Mouse (Mus musculus): ENCODE data around the gene Iqcf6.

DNA sequence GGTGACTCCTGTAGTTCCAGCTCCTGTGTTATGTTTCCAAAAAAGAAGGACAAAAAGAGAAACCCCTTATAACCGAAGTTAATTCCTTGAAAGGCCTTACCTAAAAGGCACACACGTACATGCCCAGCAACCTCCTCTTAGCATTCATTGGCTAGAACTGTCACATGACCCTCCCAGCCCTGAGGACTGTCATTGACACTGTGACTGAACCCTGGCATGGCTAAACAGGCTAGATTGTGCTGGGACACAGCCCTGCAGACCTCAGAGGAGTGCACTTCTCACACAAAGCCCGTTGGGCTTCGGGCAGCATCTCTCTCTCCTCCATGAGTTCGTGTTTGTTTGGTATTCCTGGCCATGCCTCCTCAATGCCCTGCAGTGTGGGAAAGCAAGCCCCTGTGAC lies 5.8 kb downstream of the Iqcf6 start:
- TF ChIP-seq GATA1 (IDR thresholded peaks at IDR 0.05; ENCODE audit: low read length) (no peak), TAL1 (IDR thresholded peaks at IDR 0.05; ENCODE audit: low read length) (no peak)

All from erythroblast, embryonic 14.5 days (primary cell).